Mouse (Mus musculus): ENCODE results near the gene Synpo2l.

GRCm38 (mm10) chr14:20658326-20658725, 9.8 kb downstream of the Synpo2l start:
- TF ChIP-seq CTCF (IDR thresholded peaks at IDR 0.05; ENCODE audit: extremely low read depth, insufficient read depth, low read length), result peak; percentile 60
- no peak for TF ChIP-seq POLR2A (IDR thresholded peaks at IDR 0.05; ENCODE audit: extremely low read depth, insufficient read depth, low read length)
